Mouse (Mus musculus): ENCODE measurements around the gene Olfr157. TPM values are rescaled to one million over a fixed set of nuclear protein-coding genes. Genes with fewer than 3 reads are reported as not detected.

Gene Olfr157
- not detected in 2 replicates for polyA plus RNA-seq (2012; rRNA removed)

DNA sequence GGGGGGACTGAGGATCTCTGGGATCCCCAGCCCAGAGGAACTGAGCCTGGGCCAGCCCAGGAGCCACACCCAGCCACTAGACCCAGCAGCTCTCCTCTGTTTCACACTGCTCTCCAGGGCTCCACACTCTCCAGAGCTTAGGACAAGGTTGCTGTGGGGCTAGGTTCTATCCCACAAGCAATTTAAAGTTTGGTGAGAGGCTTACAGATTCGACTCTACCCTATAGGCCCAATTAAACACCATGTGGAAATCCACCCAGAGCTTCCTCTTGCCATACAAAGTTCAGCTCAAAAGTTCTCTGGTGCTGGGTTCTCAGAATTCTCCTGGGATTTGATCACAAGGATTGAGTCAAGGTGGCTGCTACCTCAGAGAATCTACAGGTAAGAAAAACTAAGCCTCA lies at the start of gene Olfr157:
Gene Olfr157 (minus strand): TSS at position 101 of the 400 bp plus-strand sequence.
- no peak for DNase-seq (ENCODE audit: low read depth)

DNA sequence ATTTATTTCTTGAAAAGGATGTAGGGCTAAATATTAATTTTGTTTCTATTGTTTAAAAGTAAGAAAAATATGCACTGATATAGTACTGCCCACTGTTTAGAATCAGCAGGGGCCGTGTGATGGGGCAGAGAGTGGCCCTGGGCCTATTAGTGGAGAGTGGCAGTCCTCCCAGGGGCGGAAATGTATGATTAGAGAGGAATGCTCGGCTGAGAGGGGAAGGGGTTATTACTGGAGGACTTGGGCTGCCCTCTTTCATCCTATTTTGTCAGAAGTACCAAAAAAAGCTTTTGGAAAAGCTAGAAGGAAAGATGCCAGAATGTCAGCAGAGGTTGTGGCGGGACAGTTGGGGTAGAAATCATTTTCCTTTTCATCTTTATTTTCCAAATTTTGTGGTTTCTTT lies 44.2 kb upstream of the Olfr157 start:
- no peak for DNase-seq (ENCODE audit: low read depth)

DNA sequence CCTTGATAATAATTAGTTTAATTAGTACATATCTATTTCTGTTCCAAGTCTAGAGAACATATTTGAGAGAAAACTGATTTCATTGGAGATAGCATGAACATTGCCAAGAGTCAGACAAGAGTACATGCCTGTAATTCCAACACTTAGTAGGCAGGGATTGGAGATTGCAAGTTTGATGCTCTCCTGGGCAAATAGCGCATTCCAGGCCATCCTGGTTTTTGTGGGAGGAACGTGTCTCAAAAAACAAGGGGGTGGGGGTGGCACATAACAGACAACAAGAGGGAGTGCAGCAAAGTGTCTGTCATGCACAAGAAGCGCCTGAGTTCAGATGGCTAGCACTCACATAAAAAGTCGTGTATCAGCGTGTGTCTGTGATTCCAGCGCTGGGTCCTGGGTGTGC lies 39.6 kb upstream of the Olfr157 start:
- no peak for DNase-seq (ENCODE audit: low read depth)

DNA sequence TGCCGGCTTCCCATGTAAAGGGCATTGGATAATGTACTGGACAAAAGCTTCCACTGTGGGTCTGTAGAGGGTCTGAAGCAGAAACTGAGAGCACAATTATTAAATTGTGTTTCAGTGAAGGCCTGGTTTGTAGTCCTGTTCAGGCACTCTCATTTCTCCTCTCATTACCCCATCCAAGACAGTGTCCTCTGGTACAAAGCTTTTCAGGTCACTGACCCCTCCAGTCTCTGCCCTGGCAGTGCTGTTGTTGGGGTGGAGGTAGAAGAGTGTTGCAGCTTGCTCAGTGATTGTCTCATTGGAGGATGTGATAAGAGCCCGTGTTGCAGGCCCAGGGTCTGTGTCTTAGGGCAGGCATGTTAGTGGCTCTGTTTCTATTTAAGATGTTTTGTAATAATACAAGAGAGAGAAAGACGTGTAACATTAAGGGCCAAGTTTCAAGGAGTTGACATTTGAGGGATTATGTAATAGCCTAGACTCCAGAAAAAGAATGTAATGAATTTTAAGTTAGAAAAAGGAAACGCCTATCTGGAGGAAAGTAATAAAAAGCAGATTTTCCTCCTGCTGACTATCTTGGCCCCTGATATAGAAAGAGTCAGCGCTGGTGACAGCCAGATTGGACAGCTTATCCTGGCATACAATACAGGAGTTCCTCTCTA lies 38.2 kb upstream of the Olfr157 start:
- no peak for DNase-seq (ENCODE audit: low read depth)

DNA sequence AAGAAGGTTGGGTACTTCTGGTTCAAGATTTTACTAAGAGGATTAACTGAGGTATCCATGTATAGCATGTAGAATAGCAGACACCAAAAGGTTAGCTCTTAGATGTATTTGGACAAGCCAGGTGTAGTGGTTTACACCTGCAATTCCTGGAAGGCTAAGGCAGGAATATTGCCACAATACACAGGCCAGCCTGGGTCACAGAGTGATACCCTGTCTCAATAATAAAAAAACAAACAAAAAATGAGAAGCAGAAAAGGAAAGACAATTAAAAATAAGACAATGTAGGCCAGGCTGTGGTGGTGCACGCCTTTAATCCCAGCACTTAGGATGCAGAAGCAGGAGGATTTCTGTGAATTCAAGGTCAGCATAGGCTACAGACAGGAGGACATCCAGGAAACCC lies 37.2 kb upstream of the Olfr157 start:
- DNase-seq (ENCODE audit: low read depth), result no peak

DNA sequence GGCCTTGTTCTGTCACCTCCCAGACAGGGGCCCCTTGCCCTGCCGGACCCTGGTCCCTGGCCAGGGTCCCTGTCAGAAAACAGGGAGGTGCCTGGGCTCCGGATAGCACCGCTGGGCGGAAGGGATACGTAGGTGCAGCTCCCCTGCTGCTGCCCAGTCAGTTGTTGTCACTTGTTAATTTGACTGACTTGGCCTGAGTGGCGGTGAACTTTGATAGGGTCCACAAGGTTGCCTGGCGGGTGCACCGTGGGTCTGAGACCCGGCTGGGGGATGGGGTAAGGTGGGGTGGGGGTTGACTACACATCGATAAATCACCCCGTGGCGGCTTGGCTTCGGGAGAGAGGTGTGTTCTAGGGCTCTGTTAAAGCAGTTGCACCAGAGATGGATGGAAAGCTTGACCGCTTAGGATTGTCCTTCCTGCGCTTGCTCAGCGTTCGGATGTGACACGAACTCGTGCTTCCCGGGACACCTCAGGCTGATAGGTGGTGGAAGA lies 36.0 kb upstream of the Olfr157 start:
- DNase-seq (ENCODE audit: low read depth), result no peak

DNA sequence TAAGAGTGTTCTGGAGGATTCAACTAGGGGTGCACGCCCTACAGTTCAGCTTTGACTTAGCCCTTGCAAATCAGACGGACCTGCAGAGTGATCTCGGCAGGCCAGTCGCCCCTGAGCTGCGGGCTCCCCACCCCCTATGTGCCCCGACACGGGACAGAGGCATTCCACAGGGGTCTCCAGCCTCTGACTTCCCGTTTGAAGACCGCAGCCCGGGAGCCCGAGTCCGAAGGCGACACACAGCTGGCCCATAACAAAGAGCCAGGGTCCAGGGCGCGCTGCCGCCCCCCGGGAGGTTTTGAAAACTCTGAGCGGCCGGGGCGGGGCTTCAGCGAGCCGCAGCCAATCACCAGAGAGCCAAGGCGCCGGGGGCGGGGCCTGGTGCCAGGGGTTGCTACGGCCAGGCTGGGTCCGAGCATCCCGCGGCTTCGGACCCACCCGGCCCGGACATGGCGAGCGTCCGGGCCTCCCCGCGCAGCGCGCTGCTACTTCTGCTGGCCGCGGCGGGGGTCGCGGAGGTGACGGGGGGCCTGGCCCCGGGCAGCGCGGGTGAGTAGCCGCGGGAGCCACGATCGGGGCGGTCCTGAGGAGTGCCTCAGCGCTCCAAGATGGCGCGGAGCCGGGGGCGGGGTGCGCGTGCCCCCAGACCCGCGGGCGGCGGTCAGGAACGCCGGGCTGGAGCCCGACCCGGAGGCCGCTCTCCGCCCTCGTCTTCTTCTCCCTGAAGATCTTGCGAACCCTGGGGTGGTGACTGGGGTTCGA lies 35.3 kb upstream of the Olfr157 start, which contains the start of gene Reck:
Gene Reck (plus strand): TSS at position 371 of the 759 bp plus-strand sequence.
- no peak for DNase-seq (ENCODE audit: low read depth)

DNA sequence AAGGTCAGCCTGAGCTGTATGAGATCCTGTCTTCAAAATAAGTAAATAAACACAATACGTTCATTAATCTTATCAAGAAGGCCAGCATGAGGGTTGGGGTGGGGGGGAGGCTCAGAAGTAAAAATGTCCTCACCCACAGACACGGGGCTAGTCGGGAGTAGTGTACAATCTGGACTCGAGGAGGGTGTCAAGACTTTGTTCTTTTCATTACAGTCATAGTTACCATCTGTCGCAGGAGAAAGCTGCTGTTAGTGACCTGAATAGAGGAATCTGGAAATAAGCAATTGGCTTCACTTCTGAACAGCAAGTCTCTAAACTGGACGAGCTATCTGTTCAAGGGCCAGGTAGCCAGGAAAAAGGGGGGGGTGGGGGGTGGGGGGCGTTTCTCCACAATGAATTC lies 34.5 kb upstream of the Olfr157 start:
- DNase-seq (ENCODE audit: low read depth), result no peak

DNA sequence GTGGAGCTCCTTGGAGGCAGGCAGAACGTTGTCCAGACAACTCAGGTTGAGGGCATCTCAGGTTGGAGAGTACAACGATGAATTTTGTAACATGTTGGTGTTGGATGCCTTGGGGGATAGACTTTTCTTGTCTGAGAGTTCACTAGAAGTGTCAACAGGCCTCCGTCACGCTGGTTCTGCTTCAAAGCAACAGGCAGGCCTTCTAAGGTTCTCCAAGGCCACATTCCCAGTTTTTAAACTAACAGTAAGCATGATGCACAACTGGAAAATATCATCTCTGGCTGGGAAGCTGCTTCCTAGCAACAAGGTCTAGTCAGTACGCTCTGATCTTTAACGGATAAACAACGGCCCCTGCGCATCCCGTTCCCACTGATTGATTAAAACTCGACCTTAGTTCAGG lies 29.8 kb upstream of the Olfr157 start:
- no peak for DNase-seq (ENCODE audit: low read depth)

DNA sequence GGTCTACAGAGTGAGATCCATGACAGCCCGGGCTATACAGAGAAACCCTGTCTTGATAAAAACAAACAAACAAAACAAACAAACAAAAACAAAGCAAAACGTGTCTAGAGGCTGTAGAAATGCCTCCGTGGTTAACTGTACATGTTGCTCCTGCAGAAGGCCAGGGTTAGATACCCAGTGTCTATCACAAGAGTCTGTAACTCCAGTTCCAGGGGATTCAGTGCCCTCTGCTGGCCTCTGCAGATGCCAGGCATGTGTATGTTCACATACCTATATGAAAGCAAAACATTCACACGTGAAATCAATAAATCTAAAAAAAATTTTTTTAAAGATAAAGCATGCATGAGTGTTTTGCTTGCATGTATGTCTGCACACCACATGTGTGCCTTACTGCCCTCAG lies 23.3 kb upstream of the Olfr157 start:
- no peak for DNase-seq (ENCODE audit: low read depth)

DNA sequence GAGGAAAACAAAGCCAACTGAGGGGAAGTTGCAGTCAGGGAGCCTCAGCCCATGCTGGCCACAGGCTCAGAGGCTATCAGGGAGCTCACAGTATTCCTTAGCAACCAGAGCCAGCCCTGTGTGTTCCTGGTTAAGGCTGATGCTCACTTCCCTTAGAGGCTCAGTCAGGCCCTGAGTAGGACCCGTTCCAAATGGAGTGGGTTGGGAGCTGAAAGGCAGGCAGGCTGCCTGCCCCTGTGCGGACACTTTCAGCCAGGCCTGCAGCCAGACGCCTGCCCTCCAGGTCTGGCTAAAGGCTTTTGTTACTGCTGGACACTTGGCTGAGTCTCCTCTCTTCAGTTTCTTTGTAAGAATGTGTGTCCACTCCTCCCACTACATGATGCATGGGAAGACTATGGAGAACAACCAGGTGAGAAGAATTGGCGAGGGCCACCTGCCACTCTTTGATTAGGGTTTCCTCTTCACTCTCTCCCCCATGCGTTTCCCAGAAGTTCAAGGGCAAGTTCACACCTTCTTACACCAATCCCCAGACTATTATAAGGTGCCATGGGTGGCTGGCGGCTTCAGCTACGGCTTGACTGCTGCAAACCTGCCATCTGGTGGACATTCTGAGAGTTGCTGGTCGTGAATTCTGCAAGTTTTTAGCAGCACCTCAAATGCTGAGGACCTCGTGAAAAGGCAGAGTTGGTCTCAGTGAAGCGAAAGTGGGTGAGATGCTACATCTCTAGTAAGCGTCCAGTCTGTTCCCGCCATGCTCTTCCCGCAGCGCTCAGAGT lies 20.9 kb upstream of the Olfr157 start:
- DNase-seq (ENCODE audit: low read depth), result no peak

DNA sequence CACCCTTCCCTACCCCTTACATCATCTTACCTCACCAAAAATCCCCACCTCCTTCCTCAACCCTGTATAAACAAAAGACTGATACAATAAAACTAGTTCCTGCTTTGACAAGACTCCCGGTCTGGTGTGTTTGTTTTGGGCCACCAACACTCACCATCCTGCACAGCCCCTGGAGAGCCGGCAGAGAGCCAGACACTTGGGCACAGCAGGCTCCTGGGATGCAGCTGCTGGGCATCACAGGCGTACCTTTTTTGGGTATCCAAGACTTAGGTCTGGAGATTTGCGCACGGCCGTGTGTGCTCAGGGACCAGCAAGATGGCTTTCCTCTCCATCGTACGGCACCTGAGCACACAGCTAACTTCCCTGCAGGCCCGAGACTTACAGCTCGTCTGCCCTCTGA lies 19.9 kb upstream of the Olfr157 start:
- no peak for DNase-seq (ENCODE audit: low read depth)

DNA sequence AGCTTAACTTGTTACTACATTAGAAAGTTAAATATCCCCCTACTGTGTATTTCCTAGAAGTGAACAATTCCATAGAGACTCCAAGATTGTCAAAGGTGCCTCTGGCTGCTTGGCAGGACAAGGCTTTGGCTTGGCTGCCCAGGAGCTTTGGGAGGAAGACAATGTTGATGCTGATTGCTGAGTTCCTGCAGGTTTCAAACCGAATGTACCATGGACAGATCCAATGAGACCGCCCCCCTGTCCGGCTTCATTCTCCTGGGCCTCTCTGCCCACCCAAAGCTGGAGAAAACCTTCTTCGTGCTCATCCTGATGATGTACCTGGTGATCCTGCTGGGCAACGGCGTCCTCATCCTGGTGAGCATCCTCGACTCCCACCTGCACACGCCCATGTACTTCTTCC lies 14.1 kb upstream of the Olfr157 start:
- DNase-seq (ENCODE audit: low read depth), result no peak

DNA sequence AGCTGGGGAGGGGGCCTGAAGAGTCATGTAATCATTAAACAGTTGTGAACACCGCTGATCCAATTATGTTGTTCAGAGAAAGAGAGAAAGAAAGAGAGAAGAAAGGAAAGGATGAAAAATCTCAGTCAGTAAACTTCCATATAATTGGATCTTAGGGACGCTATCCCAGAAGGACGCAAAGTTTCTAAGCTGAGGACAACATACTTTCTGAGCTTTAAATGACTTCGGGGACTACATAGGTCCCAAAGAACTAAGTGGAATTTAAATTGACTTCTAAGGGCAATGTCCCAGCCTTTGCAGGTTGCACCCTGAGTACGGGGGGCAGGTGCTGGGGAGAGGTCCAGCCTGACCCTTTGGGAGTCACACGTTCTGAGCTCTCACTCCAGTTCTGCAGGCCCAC lies 11.3 kb upstream of the Olfr157 start, which contains the start of gene Olfr155:
Gene Olfr155 (plus strand): TSS at position 301 of the 400 bp plus-strand sequence.
- no peak for DNase-seq (ENCODE audit: low read depth)

DNA sequence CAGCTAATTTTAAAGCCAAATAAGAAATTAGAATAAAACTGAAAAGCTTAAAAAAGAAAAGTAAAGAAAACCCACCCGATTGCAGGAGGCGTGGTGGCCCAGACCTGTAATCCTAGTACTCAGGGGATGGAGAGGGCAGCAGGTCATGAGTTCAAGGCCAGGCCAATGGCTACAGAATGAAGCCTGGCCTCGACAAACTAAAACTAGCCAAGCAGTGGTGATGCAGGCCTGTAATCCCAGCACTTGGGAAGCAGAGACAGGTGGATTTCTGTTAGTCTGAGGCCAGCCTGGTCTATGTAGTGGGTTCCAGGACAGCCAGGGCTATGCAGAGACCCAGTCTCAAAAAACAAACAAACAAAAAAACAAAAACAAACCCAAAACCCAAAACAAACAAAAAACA lies 1.7 kb downstream of the Olfr157 start:
- DNase-seq (ENCODE audit: low read depth), result no peak

DNA sequence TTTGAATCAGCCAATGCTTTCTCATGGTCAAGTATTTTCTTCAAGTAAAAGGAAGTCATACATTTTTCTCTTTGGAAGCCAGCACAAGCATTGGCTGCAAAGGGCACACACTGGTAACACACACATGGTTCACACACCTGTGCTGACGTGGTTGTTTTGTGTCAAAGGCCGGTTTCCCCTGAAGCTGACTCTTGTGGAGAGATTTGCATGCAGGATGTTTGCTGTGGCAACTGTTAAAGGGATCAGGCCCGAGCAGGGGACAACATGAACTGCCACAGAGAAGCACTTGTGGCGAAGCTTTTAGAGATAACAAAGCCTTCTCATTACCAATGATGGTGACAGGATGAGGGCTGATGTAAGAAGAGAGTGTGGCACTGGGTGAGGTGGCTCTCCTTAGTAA lies 5.3 kb downstream of the Olfr157 start:
- no peak for DNase-seq (ENCODE audit: low read depth)

DNA sequence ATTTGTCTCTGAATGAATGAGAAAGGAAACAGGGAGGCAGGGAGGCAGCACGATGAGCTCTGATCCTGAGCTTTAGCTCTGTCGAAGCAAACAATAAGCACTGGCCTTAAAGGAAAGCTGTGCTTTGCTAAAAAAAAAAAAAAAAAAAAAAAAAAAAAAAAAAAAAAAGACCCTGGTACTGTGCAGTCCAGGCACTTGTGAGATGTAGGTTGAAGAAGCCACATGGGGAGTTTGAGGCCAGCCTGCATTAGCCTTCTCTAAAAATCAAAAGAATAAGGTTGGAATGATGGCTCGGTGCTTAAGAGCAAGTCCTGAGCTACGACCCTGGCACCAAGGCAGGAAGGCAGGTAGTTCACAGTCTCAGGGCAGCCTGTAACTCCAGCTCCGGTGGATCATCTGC lies 6.2 kb downstream of the Olfr157 start:
- DNase-seq (ENCODE audit: low read depth), result no peak

DNA sequence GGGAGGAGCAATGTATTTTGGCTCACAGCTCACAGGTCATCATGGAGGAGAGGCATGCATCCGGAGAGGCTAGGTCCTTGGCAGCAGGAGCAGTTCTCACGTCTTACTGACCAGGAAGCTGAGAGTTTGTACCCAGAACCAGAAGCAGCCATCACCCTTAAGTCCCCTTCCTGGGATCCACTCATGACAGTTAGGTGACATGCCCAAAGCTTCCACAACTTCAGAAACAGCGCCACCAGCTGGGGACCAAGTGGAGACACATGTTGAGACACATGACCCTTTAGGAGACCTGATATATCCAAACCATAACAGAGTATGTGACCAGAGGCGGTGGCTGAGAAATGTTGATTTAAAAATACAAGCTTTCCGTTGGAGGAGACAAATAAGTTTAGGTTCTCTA lies 8.0 kb downstream of the Olfr157 start:
- no peak for DNase-seq (ENCODE audit: low read depth)

DNA sequence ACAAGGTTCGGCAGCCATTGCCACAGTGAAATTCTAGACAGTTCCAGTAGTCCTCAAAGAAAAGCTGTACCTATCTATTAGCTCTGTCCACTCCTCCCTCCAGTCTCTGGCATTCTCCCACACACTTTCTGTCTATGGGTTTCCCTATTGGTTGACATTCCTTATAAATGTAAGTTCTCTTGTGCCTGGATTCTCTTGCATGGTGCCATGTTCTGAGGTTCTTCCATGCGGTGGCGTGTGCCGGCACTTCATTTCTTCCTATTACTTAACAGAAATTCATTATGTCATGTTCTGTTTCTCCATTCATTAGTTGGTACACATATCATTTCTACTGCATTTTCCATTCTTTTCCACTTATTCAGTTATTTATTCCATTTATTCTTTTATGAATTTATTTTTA lies 11.2 kb downstream of the Olfr157 start:
- DNase-seq (ENCODE audit: low read depth), result no peak

DNA sequence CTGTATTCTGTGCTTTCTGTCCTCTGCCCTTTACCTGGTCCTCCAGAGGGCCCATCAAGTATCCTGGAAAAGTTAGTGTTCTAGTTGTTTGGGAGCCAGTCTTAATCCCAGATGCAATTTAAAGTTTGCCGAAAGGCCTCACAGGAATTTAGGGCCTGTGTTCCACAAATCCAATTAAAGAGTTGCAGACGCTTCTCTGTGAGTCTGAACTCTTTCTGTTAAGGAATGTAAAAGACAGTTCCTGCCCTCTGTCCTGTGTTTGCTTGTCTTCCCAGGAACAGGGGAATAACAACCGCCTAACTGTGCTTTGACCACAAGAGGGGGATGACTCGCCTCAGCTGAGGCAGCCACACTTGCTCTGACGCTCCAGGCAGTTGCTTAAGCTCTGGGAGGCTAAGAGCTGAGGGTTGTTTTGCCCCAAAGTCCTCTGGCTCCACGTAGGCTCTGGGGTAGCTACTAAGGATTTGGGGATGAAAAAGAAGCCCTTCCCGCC lies 16.1 kb downstream of the Olfr157 start, which contains the start of gene Olfr156:
Gene Olfr156 (minus strand): TSS at position 51 of the 493 bp plus-strand sequence.
- no peak for DNase-seq (ENCODE audit: low read depth)

DNA sequence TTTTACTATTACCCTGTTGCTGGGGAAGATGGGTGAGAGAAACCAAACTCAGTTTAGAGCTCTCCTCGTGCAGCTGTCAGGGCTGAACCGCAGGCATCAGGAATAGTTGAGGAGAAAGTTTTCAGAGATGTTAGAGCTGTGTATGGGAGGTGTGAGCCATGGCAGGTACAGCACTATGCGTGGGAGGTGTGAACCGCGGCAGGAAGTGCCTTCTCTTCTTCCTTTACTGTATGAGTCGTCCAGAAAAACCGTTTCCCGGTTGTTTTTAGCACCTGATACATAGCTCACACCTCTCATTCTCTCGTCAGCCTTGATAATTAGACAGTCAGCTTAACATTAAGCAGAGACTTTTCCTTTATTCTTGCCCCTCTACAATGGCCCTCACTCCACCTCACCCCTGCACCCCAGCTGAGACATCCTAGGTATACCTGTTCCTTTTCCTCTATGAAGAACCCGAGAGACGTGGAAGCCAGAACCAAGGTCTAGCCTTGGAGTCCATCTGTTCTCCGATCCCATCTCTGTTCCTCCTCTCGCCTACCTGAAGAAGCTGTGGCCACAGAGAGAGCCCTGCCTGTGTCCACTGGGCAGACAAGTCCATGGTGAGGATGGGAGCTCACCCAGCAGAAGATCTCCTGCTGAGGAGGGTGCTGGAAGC lies 17.0 kb downstream of the Olfr157 start:
- no peak for DNase-seq (ENCODE audit: low read depth)

DNA sequence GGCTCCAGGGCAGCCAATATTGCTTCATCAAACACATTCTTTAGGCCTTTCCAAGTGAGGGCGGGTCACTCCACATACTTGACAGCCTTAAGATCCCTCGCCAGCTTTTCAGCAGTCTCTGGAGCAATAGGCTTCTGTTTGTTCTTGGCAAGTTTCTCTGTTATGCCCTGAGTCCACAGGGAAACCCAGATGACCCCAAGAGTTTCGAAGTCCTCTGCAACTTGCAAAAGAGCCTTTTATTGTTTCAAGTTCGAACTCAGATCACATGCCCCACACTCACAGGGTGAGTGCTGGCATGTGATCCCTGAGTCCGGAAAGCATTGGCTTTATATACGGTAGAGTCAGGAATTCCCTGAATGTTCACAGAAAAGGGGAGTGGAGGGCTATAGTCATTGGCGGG lies 41.1 kb downstream of the Olfr157 start:
- peak; percentile 96 for DNase-seq (ENCODE audit: low read depth)

Measured in gonadal fat pad, adult 2 months (tissue).